Mouse (Mus musculus): ENCODE measurements around the gene Ulk4. TPM values are rescaled to one million over a fixed set of nuclear protein-coding genes. Genes with fewer than 3 reads are reported as not detected.
A peak's percentile ranks its signal among the peaks of the same experiment; 100 is the strongest.

Ulk4 gene
- total RNA-seq, 2 experiments from 2014 or later = 9.5 to 9.9 TPM

DNA sequence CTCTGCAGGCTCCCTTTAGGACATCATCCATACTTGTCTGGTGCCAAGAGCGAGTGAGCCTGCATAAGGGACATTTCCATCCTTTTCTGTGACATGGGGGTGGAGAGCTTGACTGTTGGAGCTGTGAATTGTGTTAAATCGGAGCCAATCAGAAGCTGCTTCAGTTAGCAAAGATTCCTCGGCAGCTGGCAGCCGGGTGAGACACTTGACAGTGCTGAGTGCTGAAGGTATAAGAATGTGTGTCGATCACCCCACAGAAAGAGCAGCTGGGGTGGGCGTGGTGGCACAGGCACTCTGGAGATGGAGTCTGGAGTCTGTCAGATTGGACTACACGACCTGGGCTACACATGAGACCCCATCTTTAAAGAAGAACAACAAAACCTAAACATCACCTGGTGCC lies 33.5 kb upstream of the Ulk4 start:
- no peak overlapping the region for H3K27ac ChIP-seq

GRCm38 (mm10) chr9:121309287-121309686 lies 32.3 kb upstream of the Ulk4 start:
- DNase-seq (ENCODE audit: low spot score in 2 of 2) = no peak
- Histone ChIP-seq H3K4me3 (no peak overlapping the region), H3K27ac (no peak overlapping the region)
- TF ChIP-seq CTCF (conservative IDR thresholded peaks at IDR 0.05) = no peak

More for the DNA sequence above, 33.5 kb upstream of the Ulk4 start:
- no peak overlapping the region for H3K4me3 ChIP-seq
- no peak for DNase-seq (ENCODE audit: low spot score in 2 of 2)
- TF ChIP-seq CTCF (conservative IDR thresholded peaks at IDR 0.05) = no peak

- no peak for DNase-seq (ENCODE audit: low spot score in 2 of 2)
- no peak for TF ChIP-seq CTCF (conservative IDR thresholded peaks at IDR 0.05)
These were observed 28.5 kb upstream of the Ulk4 start for GRCm38 (mm10) chr9:121305456-121305855.

DNA sequence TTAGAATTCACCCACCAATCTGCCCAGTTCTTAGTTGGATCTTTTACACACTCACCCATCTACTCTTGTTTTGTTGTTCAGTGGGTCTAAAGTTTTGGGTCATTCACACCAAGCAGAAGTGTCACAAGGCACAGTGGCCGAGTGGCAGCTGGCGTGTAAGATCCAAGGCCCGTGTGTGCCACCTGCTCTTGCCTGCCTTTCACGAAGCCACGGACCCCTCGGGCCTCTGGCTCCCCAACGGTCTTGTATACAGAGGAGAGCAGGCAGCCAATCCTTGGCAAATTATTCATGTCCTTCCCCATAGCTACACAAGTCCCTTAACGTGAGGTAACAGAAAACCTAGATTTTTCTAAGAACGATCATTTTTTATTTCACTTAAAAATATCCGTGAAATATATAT lies 27.5 kb upstream of the Ulk4 start:
- Histone ChIP-seq H3K4me3 (no peak overlapping the region), H3K27ac (peak overlapping the region; percentile 10; the same call in 1 of the 2 replicates)
- DNase-seq (ENCODE audit: low spot score in 2 of 2) = peak in 1 of 2 experiments; percentile 8
- TF ChIP-seq CTCF (conservative IDR thresholded peaks at IDR 0.05) = no peak

More at GRCm38 (mm10) chr9:121305456-121305855, 28.5 kb upstream of the Ulk4 start:
- no peak overlapping the region for H3K27ac ChIP-seq
- H3K4me3 ChIP-seq = no peak overlapping the region

DNA sequence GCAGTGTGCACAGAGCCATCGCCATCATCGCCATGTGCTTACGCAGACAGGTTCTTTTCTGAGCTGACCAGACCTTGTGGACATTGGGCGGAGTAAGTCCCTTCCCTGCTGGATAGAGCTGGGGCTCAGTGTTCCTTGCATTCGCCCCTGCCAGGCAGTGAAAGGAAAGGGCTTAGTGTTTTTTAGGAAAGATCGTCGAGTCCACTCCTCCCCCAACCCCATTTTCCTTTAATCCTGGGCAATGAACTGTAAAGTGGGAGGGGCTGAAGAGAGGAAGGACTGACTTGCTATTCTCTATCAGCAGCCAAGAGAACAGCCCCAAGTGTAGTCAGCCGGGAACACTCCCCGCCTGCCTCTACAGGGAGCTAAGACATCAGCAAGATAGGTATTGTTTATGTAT lies 26.8 kb upstream of the Ulk4 start:
- peak overlapping the region; percentile 36 for H3K27ac ChIP-seq
- peak in 1 of 2 experiments; percentile 8 for DNase-seq (ENCODE audit: low spot score in 2 of 2)
- TF ChIP-seq CTCF (conservative IDR thresholded peaks at IDR 0.05) = no peak
- H3K4me3 ChIP-seq = no peak overlapping the region

DNA sequence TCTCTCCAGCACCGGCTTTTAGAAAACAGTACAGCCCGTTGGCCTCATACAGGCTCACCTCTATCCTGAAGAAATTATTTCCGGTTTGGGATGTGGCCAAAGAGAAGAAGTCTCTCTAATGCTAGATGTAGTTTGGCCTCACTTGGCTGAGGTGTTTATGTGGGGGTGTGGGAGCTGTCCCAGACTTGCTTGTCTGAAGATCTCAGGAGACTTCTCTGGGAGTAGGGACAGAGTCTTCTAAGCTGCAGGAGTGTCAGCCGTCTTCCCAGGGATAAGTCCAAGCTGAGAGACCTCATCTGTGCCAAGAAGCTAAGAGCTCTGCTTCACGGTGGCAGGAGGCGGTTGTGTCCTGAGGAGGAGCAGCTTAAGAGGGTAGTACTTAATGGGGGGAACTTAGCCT lies 26.1 kb upstream of the Ulk4 start:
- TF ChIP-seq CTCF (conservative IDR thresholded peaks at IDR 0.05) = no peak
- peak in 1 of 2 experiments; percentile 5 for DNase-seq (ENCODE audit: low spot score in 2 of 2)
- Histone ChIP-seq H3K4me3 (no peak overlapping the region), H3K27ac (no peak overlapping the region; the same call in 1 of the 2 replicates)

DNA sequence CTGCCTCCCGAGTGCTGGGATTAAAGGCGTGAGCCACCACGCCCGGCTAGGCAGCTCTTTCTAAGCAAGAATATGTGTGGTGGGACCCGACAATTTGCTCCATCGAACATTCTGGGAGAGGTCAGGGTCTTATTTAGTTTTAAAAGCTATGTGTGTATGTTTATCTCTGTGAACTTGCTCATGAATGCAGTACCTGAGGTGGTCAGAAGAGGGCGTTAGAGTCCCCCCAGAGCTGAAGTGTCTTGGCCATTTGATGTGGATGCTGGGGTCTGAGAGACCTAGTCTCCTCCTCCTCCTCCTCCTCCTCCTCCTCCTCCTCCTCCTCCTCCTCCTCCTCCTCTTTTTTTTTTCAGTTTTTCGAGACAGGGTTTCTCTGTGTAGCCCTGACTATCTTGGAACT lies 25.5 kb upstream of the Ulk4 start:
- peak in 1 of 2 experiments; percentile 14 for DNase-seq (ENCODE audit: low spot score in 2 of 2)
- Histone ChIP-seq H3K27ac (no peak overlapping the region), H3K4me3 (no peak overlapping the region)
- peak; percentile 69 for TF ChIP-seq CTCF (conservative IDR thresholded peaks at IDR 0.05)

- TF ChIP-seq CTCF (conservative IDR thresholded peaks at IDR 0.05) = peak; percentile 27; the same call in 1 of the 2 replicates
- H3K4me3 ChIP-seq = peak overlapping the region; percentile 4; the same call in 1 of the 2 replicates
- H3K27ac ChIP-seq = peak overlapping the region; percentile 19; the same call in 1 of the 2 replicates
- peak in 1 of 2 experiments; percentile 7 for DNase-seq (ENCODE audit: low spot score in 2 of 2)
These were observed 24.3 kb upstream of the Ulk4 start for GRCm38 (mm10) chr9:121301041-121301920.

- Histone ChIP-seq H3K27ac (no peak overlapping the region; the same call in 1 of the 2 replicates), H3K4me3 (peak overlapping the region; percentile 87; the same call in 1 of the 2 replicates)
- no peak for DNase-seq (ENCODE audit: low spot score in 2 of 2)
- TF ChIP-seq CTCF (conservative IDR thresholded peaks at IDR 0.05) = no peak
These were observed 23.1 kb upstream of the Ulk4 start for GRCm38 (mm10) chr9:121299976-121300570.

DNA sequence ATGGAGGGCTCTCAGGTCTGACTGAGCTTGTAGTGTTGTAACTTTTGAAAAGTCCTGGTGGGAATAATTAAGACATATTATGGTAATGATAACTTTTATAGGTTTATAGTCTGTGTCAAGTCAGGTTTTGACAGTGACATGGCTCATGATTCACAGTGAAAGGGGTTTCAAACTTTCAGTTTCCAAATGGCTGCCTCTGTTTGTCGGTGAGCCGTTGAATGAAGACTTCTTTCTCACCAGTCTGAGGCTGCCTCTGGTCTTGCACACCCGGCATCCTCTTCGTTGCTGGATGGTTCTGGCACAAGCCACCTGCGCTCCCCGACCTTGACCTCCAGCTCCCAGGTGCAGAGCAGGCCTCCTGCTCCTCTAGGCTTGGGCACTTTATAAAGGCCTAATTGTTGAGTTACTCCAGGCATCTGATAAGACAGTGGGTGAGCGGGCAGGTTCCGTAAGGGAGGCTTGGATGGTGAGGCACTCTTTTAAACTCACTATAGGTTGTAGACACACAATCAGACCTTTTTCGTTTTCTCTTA lies 22.3 kb upstream of the Ulk4 start:
- TF ChIP-seq CTCF (conservative IDR thresholded peaks at IDR 0.05) = no peak
- H3K4me3 ChIP-seq = peak overlapping the region; percentile 87
- no peak for DNase-seq (ENCODE audit: low spot score in 2 of 2)
- H3K27ac ChIP-seq = peak overlapping the region; percentile 36; the same call in 1 of the 2 replicates

GRCm38 (mm10) chr9:121298411-121299091 lies 21.6 kb upstream of the Ulk4 start:
- H3K4me3 ChIP-seq = peak overlapping the region; percentile 87
- no peak for DNase-seq (ENCODE audit: low spot score in 2 of 2)

GRCm38 (mm10) chr9:121298065-121298398 lies 21.0 kb upstream of the Ulk4 start:
- DNase-seq (ENCODE audit: low spot score in 2 of 2) = no peak
- TF ChIP-seq CTCF (conservative IDR thresholded peaks at IDR 0.05) = no peak
- H3K27ac ChIP-seq = peak overlapping the region; percentile 88
- H3K4me3 ChIP-seq = peak overlapping the region; percentile 87

More at GRCm38 (mm10) chr9:121298411-121299091, 21.6 kb upstream of the Ulk4 start:
- H3K27ac ChIP-seq = peak overlapping the region; percentile 88
- no peak for TF ChIP-seq CTCF (conservative IDR thresholded peaks at IDR 0.05)

All from layer of hippocampus, adult 2 months (tissue).